In genomic region chr17:31433978-31434797, GRCm38 (mm10) we compare ENCODE assay signal across 8 mouse cellular contexts. TPM values are rescaled to one million over a fixed set of nuclear protein-coding genes. Genes with fewer than 3 reads are reported as not detected.
A peak's percentile ranks its signal among the peaks of the same experiment; 100 is the strongest.
DNase-seq lines count a peak whose midpoint lies in the region; ATAC-seq lines count a peak whose summit lies in the region.

No protein-coding gene starts in this region.

- peaks cover 31% of the 10 kb centered on the region for H3K27me3 ChIP-seq in embryonic facial prominence, embryonic 10.5 days (replicated peaks; ENCODE audit: low read depth, poor library complexity, severe bottlenecking)
- H3K27me3 ChIP-seq in heart, embryonic 13.5 days (replicated peaks) = 0 out of 2 replicates have a peak, but pooled peaks cover 7% of the 10 kb centered on the region
- H3K27me3 ChIP-seq in midbrain, embryonic 16.5 days (ENCODE audit: control insufficient read depth, insufficient read depth, low read depth, low read length) = 0 out of 2 replicates have a peak, but pooled peaks cover 2% of the 10 kb centered on the region

- H3K4me3 ChIP-seq in embryonic facial prominence, embryonic 10.5 days = peak overlapping the region; percentile 27
- 0 out of 2 replicates have a peak overlapping the region, but pooled peaks have one; percentile 4 for H3K4me3 ChIP-seq in heart, embryonic 13.5 days
- H3K4me3 ChIP-seq in midbrain, embryonic 16.5 days (ENCODE audit: low read depth, low read length) = no peak overlapping the region

- peaks cover 4% of the 10 kb centered on the region for H3K9me3 ChIP-seq in embryonic facial prominence, embryonic 10.5 days
- H3K9me3 ChIP-seq in heart, embryonic 13.5 days = peaks cover 8% of the 10 kb centered on the region
- H3K9me3 ChIP-seq in midbrain, embryonic 16.5 days (replicated peaks; ENCODE audit: control insufficient read depth, low read length, poor library complexity, severe bottlenecking) = no peaks in the 10 kb centered on the region

- peak overlapping the region; percentile 57 for H3K9ac ChIP-seq in heart, embryonic 13.5 days
- H3K9ac ChIP-seq in midbrain, embryonic 16.5 days (ENCODE audit: low read depth, low read length) = peak overlapping the region; percentile 41

- no peak for DNase-seq in embryonic facial prominence, embryonic 10.5 days (ENCODE audit: low spot score)
- DNase-seq in kidney, postnatal 14 days = peak; percentile 53
- no peak for DNase-seq in cerebellum, adult 9-10 months
- no peak for DNase-seq in cerebellum, postnatal 36 days
- no peak for DNase-seq in cerebellum, postnatal 4 days (ENCODE audit: low spot score in 2 of 2)

- ATAC-seq in heart, embryonic 13.5 days (ENCODE audit: extremely low read depth, insufficient number of reproducible peaks, low FRiP score, low TSS enrichment) = no peak
- ATAC-seq in midbrain, embryonic 16.5 days = peak; percentile 46; the same call in 1 of the 2 replicates
- no peak; the same call in 1 of the 2 replicates for ATAC-seq in frontal cortex, adult (ENCODE audit: low TSS enrichment)

- H3K36me3 ChIP-seq in embryonic facial prominence, embryonic 10.5 days (replicated peaks) = peaks cover 10% of the 10 kb centered on the region
- 0 out of 2 replicates have a peak, but pooled peaks cover 5% of the 10 kb centered on the region for H3K36me3 ChIP-seq in heart, embryonic 13.5 days
- peaks cover 8% of the 10 kb centered on the region for H3K36me3 ChIP-seq in midbrain, embryonic 16.5 days (ENCODE audit: control insufficient read depth, insufficient read depth, low read length)

- peaks cover 41% of the 10 kb centered on the region for H3K4me1 ChIP-seq in embryonic facial prominence, embryonic 10.5 days
- peaks cover 30% of the 10 kb centered on the region for H3K4me1 ChIP-seq in heart, embryonic 13.5 days
- peaks cover 23% of the 10 kb centered on the region for H3K4me1 ChIP-seq in midbrain, embryonic 16.5 days (ENCODE audit: control insufficient read depth, insufficient read depth, low read length)

- H3K4me2 ChIP-seq in heart, embryonic 13.5 days = peak overlapping the region; percentile 50
- peak overlapping the region; percentile 32 for H3K4me2 ChIP-seq in midbrain, embryonic 16.5 days (ENCODE audit: low read length)

- H3K27ac ChIP-seq in embryonic facial prominence, embryonic 10.5 days (replicated peaks) = peak overlapping the region; percentile 27; the same call in 1 of the 2 replicates
- H3K27ac ChIP-seq in heart, embryonic 13.5 days (replicated peaks) = no peak overlapping the region
- peak overlapping the region; percentile 72 for H3K27ac ChIP-seq in midbrain, embryonic 16.5 days (ENCODE audit: low read length)

- 12% methylated on average over 16 of the region's 16 CpGs for WGBS in embryonic facial prominence, embryonic 10.5 days
- 16% methylated on average over 16 of the region's 16 CpGs for WGBS in heart, embryonic 13.5 days
- 12% methylated on average over 16 of the region's 16 CpGs for WGBS in midbrain, embryonic 16.5 days

RNA-seq across cellular contexts. Expression of gene Pde9a, which starts 48.2 kb away (rescaled TPM):
- 16.9 and 18.9 TPM in 2 replicates for polyA plus RNA-seq in embryonic facial prominence, embryonic 10.5 days (2016; fragmentation: Nextera tagmentation; extraction: Ambion mirVana)
- polyA plus RNA-seq in heart, embryonic 13.5 days (2015; fragmentation: Nextera tagmentation; extraction: Ambion mirVana) = 7.3 TPM in 2 replicates
- 33.1 and 41.0 TPM in 2 replicates for polyA plus RNA-seq in midbrain, embryonic 16.5 days (2015; fragmentation: Nextera tagmentation; extraction: Ambion mirVana)
